Mouse (Mus musculus): ENCODE measurements around the gene Rab11fip4. TPM values are rescaled to one million over a fixed set of nuclear protein-coding genes. Genes with fewer than 3 reads are reported as not detected.

The Rab11fip4 gene
- polyA plus RNA-seq, 1 experiment from 2014 or later, result 16.2 TPM

MicroRNA genes within 50 kb of the gene (microRNA counts, 519-probe panel; counts per million panel counts)
- microRNA mmu-miR-193 (not detected), microRNA mmu-miR-365 (3,658 counts per million, percentile 20 among the panel's probes with 10 or more counts)

Small RNA genes within 50 kb of the gene (microRNA-seq; reads per million reads assigned to microRNA genes)
- gene Mir193a, result 4.4 reads per million, percentile 14 among the genes with 10 or more reads in this experiment
- 1.4 reads per million for gene Mir365-2

Other genes starting within 250 kb of the Rab11fip4 start
- 0.22 and 0.41 TPM in 2 replicates for gene Omg, start 87.1 kb upstream of the Rab11fip4 start, polyA plus RNA-seq (2016; fragmentation: Nextera tagmentation; extraction: Ambion mirVana)
- gene Evi2b, start 67.5 kb upstream of the Rab11fip4 start, polyA plus RNA-seq (2016; fragmentation: Nextera tagmentation; extraction: Ambion mirVana), result 0.40 and 0.61 TPM in 2 replicates
- 0.95 and 1.2 TPM in 2 replicates for gene Evi2, start 60.6 kb upstream of the Rab11fip4 start, polyA plus RNA-seq (2016; fragmentation: Nextera tagmentation; extraction: Ambion mirVana)
- gene Evi2a, start 60.6 kb upstream of the Rab11fip4 start, polyA plus RNA-seq (2016; fragmentation: Nextera tagmentation; extraction: Ambion mirVana), result 2.6 and 2.9 TPM in 2 replicates